Mouse (Mus musculus): Measurements from ENCODE around the gene Il33. TPM values are rescaled to one million over a fixed set of nuclear protein-coding genes. Genes with fewer than 3 reads are reported as not detected.
"Not testable (repeated sequence)": the region's sequence is repeated elsewhere in the genome, so short reads cannot be mapped to it uniquely, and the experiment has no call there.

Gene Il33
- total RNA-seq, 1 experiment from 2014 or later, result 12.7 TPM

DNA sequence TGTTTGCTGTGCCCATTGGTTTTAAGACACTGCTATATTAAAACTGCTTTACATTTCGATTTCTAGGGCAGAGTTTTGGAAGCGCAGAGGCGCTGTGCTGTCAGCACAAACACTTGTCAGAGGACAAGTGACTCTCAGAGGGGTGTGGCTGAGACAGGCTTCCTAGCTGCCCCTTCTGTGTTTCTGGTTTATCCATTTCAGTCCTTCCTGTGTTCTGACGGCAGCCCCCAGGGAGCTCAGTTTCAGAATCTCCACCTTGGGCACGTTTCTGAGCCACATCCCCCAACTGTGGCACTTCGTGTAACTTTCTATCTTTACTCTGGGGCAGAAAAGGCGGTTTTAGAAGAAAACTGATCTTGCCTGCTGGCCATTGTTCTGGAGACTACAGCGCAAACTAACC, 12.5 kb downstream of the Il33 start:
- DNase-seq, result no peak

DNA sequence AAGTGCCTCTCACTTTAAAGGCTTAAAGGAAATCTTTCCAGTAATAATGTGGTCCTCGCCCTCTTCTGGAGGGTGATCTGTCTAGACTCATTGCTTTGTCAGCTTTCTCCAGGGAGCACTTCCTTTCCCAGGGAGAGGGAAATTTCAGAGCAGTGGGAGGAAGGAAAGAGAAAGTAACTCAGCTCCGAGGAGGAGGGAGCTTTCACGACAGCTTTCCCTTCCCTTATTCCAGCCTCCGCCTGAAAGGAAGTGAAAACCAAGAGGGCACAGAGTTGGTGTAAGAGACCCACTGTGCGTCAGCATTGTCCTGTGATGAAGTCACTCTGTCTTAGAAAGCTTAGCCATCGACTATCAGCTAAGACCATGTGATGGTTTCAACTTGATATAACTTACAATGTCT, 15.3 kb downstream of the Il33 start:
- DNase-seq, result no peak

DNA sequence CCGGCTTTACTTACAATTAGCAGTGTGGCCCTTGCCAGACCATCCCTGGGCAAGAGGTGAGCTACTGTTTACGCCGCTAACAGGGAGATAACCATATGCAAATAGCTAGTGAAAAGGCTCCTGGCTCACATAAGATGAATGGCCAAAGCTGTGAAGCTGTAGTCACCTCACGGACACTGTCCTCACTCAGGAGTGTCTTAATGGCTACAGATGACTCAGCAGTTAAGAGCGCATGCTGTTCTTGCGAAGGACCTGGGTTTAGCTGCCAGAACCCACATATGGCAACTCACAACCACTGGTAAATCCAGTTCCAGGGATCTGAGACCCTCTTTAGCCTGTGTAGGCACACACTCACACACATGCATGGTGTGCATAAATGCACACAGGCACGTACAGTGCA, 16.3 kb downstream of the Il33 start:
- DNase-seq, result no peak

DNA sequence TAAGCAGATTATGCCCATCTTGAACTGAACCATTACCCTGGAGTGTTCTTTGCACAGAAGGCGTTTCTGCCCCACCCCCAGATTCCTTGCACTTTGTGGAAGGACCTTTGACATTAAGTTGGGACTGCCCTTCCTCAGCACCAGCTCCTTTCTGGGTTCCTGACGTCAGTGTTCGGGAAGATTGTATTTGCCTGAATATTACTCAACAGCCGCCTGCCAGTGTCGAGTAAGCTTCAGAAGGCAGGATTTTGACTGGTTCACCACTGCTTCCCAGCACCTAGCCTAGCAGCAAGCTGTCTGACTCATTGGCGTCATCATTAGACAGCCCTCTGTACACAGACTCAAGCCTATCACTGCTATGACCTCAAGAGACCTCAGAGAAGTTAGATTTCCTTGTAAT, 17.4 kb downstream of the Il33 start:
- no peak for DNase-seq

DNA sequence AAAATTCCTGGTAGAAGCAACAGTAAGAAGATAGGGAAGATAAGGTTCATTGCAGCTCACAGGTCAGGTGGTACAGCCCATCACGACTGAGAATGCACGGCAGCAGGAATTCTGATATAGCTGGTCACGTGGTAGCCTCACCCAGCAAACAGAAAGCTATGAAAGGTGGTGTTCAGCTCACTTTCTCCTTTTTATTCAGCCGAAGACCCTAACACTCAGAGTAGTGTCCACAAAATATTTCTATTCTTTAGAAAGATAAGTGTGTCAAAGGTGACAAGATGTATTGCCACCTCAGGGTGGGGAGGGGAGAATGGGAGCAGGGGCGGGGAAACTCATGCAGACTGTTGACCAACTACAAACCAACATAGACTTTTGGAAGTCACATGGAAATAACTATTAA, 19.5 kb downstream of the Il33 start:
- no peak for DNase-seq

DNA sequence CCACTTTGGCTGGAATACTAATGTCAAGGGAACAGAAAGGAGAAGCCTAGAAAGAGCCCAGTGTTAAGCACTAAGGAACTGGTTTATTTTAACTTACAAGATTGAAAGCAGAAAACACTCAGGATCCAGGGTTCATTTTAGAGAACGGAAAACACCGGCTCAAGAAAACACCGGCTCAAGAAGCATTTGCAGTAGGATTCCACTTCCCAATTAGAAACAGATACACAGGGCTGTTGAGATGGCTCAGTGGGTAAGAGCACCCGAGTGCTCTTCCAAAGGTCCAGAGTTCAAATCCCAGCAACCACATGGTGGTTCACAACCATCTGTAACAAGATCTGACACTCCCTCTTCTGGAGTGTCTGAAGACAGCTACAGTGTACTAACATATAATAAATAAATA, 20.0 kb downstream of the Il33 start:
- DNase-seq, result not testable (repeated sequence)

DNA sequence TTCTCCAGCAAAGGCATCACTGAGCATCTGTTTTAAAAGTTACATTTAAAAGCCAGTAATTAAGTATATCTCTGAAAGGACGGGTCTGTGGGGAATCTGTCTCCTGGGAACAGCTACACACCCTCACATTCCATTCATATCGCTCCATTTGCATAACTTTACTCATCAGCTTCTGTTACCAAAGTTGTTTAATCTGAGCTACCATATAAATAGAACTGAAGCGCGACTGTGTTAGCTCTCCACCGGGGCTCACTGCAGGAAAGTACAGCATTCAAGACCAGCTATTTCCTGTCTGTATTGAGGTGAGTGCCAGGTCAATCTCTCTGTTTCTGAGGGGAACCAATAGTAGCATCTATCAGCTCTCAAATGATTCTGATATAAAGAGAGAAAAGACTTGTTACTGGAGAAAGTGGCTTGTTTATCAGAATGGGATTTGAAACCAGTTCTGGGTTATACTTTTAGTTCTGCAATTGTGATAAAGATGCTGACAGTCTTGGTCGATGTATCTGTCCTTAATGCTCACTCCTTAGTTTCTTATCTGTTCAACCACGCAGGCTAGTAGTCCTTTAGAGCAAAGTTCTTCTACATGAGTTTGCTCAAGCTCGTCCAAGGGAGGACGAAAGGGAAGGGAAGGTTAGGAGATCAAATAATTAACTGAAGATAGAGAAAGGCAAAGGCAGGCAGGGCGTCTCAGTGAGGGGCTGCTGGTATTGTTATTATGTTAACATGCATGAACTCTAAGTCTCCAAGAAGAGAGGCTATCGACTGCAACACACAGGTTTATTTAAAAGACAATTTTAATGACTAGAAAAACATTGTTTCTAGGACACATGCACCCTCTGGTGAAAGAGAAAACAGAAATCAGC, 20.9 kb downstream of the Il33 start:
- no peak for DNase-seq

DNA sequence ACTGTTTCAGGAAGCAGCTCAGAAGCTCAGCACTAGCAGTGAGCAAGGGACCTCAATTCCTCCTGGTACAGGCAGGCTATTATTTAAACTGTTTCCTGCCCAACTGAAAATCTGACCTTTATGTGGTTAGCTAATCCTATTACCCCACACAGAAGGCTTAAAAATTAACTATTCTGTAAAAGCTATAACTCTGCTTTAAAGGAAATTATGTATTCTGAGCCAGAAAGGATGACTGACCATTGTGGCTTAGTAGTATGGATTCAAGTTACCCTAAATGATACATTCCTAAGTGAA, 21.5 kb downstream of the Il33 start:
- no peak for DNase-seq

DNA sequence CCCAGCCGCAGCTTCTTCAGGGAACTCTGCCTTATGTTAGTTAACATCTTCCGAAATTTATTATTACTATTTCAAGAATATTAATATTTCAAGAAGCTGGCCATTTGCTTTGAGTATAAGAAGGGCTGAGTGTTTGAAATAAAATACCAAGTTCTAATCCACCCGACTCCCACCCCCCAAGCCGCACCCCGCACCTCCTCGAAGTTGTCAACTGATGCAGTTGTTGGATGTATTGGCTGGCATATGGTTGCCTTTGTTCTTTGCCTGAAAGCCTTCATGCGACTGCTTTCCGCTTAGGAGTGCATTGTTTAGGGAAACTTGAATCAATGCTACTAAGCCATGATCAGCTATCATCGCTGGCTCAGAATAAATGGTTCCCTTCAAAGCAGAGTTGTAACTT, 22.1 kb downstream of the Il33 start:
- DNase-seq, result no peak

DNA sequence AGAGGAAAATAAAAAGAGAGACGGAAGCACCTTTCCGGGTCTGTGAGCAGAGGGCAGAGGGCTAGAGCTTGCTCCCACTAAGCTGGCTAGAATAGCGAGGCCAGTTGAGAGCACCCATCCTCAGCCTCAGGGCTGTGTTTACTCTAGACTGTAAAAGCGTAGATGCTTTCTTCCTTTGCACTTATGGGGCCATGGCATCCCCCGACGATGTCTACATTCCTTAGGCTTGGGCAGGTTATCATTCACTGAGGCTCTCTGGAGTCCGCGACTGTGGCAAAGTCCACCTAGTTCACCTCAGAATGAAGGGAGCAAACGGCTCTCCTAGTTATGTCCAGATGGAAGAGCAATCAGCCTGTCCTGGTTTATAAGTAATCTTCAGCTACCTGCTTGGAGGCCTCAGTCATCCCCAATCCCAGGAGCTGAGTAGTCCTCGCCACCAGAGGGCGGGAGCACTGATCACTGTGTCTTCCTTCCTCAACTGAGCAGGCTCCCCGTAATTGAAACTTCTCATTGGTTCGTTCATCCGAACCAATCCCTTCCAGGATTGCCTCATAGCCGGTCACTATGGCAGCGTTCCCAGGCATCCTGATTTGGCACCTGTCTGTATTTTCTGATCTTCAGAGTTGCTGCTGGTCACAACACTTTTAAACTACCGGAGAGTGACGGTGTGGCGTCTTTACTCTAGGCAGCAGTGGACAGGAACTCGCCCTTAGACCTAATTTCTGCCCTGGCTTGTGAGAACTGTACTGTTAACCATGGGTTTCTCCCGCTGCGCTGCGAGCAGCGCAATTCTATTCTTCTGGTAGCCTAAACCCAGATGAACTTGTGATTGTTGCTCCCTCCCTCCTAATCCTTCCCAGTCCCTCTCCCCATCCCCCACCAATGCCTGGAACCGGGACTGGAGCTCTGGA, 23.2 kb downstream of the Il33 start:
- peak; percentile 83 for DNase-seq

DNA sequence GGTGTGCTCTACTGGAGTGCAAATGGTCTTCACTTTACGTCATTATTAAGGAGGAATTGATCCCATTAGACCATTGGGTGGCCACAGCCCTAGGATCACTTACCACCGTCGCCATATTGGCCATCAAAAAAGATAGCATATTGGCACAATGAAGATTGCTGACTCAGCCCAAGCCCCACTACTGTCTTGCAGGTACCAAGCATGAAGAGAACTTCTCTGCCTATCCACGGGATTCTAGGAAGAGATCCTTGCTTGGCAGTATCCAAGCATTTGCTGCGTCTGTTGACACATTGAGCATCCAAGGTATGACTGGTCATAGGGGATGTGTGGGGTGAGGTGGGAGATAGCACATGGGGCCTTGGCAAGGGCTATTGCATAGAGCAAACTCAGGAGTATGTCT, 27.6 kb downstream of the Il33 start:
- DNase-seq, result no peak

DNA sequence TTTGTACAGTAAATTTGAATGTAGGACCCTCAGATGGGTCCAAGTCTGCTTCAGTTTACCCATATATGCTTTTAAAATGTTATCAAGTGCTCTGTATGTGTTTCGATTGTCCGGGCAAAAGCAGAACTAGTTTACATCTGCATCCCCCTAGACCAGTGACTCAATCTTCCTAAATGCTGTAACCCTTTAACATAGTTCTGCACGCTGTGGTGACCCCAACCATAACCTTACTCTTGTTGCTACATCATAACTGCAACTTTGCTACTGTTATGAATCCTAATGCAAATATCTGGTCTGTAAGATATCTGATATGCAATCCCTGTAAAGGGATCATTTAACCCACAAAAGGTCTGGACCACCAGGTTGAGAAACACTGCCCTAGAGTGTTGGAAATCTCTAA, 28.9 kb downstream of the Il33 start:
- no peak for DNase-seq

DNA sequence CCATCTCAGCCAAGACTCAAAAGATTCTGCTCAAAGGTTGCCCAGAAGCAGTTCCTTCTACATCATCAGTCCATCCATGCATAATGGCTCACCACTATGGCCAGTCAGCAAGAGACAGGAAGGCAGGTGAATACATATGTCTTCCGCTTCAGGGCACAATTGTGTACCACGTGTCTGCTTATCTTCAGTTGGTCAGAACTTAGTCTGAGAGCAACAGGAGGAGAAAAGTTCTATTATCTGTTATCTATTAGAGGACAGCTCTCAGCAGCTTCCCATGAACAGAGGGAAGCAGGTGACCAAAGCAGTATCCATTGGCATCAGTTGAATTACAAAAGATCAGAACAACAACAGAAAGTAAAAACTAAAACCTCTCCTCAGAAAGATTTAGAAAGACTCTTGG, 30.5 kb downstream of the Il33 start:
- DNase-seq, result no peak

DNA sequence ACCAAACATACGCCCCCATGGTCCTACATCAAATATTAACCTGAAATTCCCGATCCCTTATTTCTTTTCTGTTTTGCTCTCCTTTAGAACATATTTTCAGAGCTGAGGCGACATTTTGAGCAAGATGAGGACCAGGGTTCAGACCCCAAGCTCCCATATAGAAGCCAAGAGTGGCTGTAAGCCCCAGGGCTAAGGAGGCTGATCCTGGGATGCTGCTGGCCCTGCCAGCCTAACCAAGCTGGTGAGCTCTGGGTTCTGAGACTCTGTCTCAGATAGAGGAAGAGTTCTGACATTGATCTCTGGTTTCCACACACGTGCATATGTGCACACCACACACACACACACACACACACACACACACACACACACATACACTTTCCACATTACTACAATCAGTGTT, 36.0 kb downstream of the Il33 start:
- DNase-seq, result no peak

DNA sequence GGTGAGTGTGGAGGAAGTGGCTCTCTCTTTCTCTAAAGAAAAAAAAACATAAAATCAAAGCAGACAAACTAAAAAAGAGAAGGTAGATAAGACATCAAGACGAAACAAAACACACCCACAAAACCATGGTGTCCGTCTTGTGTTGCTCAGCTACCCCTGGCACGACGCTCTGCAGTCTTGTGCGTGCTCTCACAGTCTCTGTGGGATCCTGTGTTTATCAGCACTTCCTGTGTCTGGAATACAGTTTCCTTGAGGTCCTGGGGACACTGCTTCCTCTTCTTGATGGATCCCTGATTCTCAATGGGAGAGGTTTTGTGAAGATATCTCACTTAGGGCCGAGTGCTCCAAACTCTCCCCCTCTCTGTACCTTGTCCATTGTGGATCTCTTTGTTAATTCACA, 36.9 kb downstream of the Il33 start:
- DNase-seq, result no peak

DNA sequence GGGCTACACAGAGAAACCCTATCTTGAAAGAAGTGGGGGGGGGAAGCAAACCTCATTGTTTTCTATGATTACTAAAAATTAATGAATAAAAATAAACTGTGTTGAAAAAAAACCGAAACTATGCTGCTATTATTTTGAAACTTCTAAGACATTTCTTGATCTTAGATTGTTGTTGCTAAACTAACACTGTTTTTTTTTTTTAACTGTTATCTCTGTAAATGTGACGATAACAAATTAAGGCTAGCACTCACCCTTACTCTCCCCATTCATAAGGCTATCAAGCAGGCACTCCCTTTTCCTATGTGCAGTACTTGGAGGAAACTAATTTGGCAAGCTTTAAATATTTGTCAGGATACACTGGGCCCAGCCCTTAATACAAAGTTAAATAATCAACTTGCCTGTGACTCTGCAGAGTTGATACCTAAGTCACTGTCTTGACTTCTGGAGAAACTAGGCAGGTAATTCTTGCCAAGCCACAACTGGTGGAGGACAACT, 38.7 kb downstream of the Il33 start:
- no peak for DNase-seq

DNA sequence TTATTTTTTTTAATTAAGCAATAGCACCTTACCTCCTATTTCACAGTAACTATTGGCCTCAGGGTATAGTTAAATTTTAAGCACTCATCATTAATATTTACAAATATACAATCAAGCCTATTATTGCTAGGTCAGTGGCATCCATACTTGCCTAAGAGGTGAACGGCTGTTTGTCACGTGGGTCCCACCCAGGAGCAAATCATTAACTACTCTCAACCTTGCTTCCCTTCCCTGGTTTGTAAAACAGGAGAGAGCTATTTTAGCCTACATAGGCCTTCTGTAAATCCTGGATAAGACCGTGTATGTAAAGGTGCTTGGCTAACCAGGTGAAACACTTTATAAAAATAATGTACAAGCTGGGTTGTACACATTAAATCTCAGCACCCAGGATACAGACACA, 43.0 kb downstream of the Il33 start:
- DNase-seq, result no peak

DNA sequence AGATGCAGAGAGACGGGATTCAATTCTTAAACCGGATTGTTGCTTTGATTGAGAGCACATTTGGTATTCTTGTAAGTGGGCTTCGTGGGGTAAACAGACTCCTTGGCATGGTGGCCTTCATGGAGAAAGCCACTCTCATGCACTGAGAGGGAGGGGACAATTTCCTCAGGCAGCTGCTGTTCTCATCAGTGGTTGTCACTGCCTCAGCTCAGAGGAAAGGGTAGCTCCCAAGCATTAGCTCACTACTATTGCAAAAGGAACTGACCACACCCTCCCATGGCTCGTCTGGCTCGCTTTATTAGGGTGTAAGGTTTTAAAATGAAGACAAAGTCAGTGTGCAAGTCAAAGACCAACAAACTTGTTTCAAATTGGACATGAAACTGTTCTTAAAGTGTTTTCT, 48.5 kb downstream of the Il33 start:
- DNase-seq, result no peak

DNA sequence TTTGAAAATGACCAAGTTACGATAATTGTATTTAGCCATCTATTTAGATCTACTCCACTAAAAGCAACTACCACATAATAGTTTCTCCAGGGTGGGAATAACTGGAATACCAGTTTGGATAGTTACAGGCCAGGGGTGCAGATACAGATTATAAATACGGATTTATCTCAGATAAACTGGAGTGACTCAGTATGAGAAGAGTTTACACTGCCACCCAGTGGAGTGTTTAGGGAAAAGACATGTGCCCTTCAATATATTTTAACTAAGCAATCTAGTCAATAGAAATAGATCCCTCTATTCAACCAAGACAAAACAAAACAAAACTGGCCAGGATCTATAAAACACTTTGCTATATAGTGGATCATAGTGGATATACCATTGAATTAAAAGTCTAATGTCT, 53.9 kb downstream of the Il33 start:
- DNase-seq, result peak; percentile 25

DNA sequence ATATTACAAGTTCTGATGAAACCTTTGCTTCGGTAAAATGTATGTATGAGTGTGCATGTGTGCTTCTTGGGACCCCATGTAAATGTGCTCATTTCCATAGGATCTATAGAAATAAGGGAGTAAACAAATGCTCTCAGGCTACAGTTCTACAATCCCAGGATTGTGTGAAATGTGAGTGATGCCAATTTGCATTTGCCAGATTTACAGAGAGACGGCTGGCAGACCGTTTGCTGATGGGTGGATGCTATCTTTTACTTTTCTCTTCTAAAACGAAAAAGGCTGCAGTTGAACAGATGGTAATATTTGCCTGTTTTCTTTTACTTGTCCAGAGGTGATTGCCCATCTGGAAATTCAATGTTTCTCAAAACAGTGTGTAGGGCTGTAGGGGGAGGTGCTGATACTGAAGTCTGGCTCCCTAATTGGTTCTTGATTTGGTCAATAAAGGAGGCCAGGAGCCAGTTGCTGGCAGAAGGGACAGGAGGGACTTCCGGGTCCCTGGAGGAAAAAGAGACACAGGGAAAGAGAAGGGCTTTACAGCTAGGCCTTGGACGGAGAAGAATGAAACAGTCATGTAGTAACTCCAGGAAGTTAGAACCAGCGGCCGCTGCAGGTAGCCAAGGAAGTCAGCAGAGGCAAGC, 54.7 kb downstream of the Il33 start:
- no peak for DNase-seq

DNA sequence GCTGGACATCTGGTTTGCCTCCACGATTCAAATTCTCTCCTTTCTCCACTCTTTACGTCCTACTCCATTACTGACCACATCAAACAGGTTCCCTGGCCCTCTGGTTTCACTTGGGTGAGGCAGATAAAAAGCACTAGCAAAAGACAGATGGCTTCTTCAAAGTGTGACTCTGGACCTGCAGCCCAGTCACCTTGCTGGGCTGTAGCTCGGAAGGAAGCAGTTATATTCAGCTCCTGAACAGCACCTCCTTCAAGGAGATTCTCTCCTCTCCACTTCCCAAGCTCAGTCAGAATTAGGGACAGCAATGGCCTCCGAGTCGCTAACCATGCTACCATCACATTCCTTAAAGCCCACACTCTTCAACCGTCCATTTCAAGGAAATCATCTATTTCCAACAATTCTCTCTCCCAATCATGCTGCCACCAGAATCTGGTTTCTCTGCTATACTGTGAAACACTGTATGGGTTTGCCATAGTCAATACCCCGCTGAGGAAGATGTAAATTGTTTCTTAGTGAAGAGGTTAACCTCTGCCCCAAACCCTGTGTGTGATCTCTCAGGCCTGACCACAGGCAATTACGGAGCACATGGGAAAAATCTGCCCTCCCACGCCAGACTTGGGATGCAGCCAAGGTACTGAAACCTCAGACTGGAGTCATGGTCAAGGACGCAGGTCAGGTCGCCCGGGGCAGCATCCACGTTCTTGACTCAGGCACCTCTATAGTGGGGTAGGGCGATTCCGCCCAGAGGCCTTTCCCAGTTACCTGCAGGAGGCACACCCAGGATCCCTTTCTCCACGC, 59.5 kb downstream of the Il33 start:
- DNase-seq, result peak; percentile 67

DNA sequence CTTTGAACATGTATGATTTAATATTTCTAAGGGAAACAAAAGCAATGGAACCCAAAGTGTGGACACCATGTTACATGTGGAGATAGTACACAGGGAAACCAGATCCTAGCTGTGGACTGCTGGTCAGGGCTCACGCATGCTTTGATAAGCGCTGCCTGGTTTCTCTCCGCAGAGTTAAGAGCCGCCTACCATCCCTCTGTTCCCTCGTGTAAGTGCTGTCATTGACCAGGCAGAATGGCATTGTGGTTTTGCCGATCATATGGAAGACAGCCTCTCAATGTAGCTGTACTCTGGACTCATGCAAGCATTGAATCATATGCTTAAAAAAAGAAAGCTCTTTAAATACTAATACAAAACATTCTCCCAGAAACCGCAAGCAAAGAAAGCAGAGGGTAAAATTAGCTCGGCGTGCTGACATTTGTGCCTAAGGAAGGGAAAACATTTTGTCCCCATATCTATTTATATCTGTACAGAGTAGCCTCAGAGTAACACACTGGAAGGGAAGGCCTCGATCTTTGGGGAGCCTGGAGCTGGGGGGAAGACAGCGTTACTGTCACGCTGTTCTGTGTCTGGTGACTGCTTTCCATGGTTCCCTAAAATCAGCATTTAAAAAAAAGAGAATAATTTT, 61.7 kb downstream of the Il33 start:
- no peak for DNase-seq
